Mouse (Mus musculus) urinary bladder, postnatal 4 days (tissue): Measurements from ENCODE around the gene Ghrh.

ENCODE experiments used
- DNase-seq, 2 experiments: peaks; one replicate each; pipeline ENCODE4 v3.0.0; 2021 to 2022; ENCODE audit warnings: low spot score in 2 of 2

Ghrh gene

GRCm38 (mm10) chr2:157349121-157349778, 1.9 kb upstream of the Ghrh start:
- DNase-seq, result no peak

GRCm38 (mm10) chr2:157343337-157343736, 4.0 kb downstream of the Ghrh start:
- DNase-seq, result no peak

DNA sequence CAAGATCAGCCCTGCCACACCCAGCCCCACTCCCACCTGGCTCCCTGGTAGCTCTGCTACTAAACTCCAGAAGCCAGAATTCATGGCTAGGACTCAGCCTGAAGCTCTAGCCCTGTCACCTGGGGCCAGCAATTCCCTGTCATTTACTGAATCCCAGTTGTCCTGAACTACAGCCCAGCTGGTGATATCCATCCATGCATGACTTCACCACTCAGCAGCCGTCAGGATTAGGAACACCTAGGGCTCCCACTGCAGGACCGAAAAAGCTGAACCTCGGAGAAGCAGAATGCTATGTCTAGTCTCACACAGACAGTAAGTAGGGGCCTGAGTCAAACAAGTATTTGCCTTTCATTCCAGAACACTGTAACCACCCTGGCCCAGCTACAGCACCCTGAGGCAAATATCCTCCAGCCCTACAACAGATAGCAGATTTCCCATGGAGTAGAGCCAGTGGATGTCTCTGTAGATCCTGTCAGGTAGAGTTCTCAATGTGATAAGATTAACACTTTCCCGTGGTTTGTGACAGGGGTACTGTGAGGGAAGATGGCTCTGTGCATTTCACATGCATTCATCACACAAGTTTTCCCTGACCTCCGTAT, 4.9 kb downstream of the Ghrh start:
- no peak for DNase-seq

DNA sequence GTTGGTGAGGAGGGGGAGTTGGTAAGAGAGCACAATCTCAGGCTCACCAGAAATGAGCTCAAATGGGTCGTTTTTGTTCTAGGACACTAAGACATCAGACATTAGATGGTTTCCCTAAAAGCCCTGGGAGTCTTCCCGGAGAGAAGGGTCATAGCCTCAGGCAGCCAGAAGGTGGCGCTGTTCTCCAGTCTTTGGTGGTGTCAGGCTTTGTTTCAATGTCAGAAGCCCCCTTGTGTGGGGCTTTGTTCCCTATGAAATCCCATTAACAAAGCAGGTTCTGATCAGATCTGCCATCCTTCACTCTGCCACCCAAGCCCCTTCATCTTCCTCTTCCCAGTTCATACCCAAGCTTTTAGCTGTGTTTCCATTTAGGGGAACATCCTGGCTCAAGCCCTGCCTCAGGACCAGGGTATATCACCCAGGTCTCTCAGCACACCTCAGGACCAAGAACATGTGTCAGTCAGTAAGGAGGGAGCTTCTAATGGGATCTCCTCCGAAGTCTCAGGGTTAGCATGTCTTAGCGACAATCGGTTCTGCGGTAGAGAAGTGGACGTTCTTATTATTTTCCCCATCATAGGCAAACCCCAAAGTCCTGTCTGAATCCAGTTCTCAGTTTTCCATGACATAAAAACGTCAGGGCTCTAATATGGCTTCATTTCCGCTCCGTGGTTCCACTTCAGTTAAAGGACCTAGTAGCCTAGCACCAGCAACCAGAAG, 5.6 kb downstream of the Ghrh start:
- DNase-seq, result peak; percentile 68 to 77

- no peak for DNase-seq
Observed at GRCm38 (mm10) chr2:157340221-157340741, 7.0 kb downstream of the Ghrh start.

DNA sequence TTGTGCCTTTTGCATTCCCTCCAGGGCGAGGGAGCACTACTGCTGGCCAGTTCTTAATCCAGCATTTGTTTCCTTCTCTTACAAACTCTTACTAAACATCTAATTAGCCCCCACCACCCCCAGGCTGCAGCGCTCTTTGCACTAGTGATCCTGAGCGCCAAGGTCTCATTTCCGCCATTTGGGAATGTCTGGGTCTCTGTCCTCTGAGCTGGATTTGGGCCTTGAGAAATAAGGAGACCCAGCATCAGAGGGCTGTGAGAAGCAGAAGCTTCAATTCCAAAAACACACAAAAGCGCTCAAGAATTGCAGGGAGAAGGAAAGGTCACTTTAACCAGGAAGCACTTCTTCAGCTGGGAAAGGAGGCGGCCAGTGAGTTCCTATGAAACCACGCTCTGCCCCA, 7.8 kb downstream of the Ghrh start:
- DNase-seq, result no peak

DNA sequence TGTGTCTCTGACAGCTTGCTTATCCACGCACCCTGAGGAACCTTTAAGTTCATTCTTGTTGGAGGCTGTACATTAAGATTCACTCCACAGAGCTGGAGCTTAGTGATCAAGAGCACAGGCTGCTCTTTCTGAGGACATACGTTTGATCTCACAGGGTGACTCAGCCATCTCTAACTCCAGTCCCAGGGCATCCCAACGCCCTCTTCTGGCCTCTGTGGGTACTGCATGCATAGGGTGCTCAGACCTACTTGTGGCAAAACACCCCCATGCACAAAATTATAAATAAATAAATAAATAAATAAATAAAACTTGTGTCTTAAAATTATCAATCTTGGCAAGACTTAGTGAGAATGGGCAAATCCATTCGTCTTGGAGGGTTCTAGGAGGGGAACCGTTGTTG, 8.6 kb downstream of the Ghrh start:
- DNase-seq, result peak; percentile 51 to 81

DNA sequence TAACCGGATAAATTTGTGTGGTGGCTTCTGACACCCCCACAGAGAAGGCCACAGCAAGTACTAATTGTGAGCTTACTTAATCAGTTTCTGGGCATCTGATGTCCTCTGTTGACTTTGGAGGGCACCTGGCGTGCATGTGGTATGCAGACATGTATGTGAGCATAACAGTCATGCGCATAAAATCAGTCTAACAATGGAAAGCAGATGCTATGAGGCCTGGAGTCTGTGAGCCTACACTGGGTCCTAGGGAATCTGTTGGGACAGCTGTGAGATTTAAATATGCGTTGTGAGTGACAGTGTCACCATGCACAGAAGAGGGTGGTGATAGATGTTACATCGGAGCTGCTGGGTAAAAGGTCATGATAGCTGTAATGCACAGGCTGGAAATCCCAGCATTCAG, 15.2 kb downstream of the Ghrh start:
- no peak for DNase-seq

DNA sequence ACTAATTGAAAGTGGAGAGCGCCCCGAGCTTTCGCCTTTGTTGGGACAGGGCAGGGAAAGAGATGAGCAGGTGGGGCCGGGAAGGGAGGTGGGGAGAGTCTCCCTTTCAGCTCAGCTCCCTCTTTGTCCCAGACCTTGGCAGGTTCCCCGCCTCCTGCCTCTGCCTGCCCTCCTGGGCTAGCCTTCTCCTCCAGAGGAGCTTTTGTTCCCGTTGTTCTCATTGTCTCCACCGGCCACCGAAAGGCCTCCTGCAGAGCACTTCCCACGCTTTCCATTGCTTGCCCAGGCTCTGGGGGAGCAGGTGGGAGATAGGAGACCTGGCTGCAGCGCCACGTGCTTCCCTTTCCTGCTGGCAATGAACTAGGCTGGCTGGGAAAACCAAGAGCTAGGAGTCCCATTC, 18.7 kb downstream of the Ghrh start:
- no peak for DNase-seq

GRCm38 (mm10) chr2:157328106-157328505, 19.2 kb downstream of the Ghrh start:
- DNase-seq, result no peak

DNA sequence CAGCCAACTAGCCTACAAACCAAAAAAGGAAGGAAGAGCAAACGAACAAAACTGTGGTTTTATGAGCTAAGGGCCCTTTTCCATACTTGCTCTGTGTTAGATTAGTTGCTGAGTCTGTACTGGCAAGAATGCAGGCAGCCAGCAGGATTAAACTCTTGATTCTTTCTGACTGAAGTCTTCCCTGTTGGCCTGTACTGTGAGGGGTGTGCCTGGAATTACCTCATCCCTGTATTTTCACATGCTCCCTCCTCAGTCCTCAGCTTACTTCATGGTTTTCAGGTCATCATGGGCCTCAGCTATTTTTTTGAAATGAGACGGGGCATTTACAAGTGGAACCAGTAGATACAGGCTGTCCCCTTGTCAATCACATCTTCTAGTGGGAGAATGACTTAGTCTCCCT, 22.1 kb downstream of the Ghrh start:
- no peak for DNase-seq

GRCm38 (mm10) chr2:157322029-157322766, 25.1 kb downstream of the Ghrh start:
- no peak for DNase-seq

GRCm38 (mm10) chr2:157320886-157321285, 26.4 kb downstream of the Ghrh start:
- no peak for DNase-seq

DNA sequence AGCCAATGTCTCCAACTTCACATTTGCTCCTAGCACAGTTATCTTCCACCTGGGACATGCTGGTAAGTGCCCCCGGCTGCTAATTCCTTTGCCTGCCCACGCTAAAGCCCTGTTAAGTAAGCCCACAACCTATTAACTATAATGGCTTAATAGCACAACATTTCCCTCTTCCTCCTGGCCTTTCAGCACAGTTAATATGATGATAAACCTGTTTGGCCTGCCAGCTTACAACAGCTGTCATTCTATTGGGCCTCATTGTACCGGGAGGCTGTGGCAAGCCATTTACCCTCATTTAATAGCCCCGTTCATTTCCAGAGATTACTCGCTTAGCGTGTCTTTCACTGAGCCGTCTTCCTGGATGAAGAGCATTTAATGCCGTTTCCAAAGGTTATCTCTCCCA, 27.2 kb downstream of the Ghrh start:
- no peak for DNase-seq

GRCm38 (mm10) chr2:157317220-157317619, 30.1 kb downstream of the Ghrh start:
- no peak for DNase-seq

- DNase-seq, result no peak
Observed at GRCm38 (mm10) chr2:157316358-157316933, 30.9 kb downstream of the Ghrh start.

GRCm38 (mm10) chr2:157315486-157315885, 31.8 kb downstream of the Ghrh start:
- DNase-seq, result no peak

DNA sequence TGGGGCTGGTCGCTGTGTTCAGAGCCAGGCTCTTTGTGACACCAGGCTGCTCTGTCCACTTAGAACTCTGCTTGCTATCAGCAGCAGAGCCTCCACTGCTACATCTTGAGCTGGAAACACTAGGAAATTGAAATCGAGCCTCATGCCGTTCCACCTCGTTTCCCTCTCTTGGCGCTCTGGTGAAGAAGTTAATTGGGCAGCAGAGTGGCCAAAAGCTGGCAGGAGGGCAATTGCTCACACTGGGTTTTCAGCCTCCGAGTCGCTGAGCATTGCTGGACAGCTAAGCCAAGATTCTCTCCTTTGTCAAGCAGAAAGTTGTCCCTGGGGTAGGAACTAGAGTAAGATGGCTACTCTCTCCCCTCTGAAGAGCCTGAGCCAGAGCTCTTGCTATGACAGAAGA, 33.0 kb downstream of the Ghrh start:
- no peak for DNase-seq

- no peak for DNase-seq
Observed at GRCm38 (mm10) chr2:157313718-157314117, 33.6 kb downstream of the Ghrh start.

- DNase-seq, result no peak
Observed at GRCm38 (mm10) chr2:157310963-157311637, 36.2 kb downstream of the Ghrh start.

- no peak for DNase-seq
Observed at GRCm38 (mm10) chr2:157309611-157310010, 37.7 kb downstream of the Ghrh start.
